Mouse (Mus musculus): Measurements from ENCODE around the gene Ppm1h. TPM values are rescaled to one million over a fixed set of nuclear protein-coding genes. Genes with fewer than 3 reads are reported as not detected.

Ppm1h gene
- total RNA-seq (2021) (10 to 100 TPM; 16.0 to 29.3 TPM), polyA plus RNA-seq (2012; rRNA removed) (9.5 and 11.7 TPM in 2 replicates)
- long read RNA-seq, full-length matches to known transcripts, result 3 of 5 reads
- long read RNA-seq, partial matches to known transcripts, result 1 of 5 reads
- long read RNA-seq, other reads (novel, unspliced or antisense), result 1 of 5 reads

DNA sequence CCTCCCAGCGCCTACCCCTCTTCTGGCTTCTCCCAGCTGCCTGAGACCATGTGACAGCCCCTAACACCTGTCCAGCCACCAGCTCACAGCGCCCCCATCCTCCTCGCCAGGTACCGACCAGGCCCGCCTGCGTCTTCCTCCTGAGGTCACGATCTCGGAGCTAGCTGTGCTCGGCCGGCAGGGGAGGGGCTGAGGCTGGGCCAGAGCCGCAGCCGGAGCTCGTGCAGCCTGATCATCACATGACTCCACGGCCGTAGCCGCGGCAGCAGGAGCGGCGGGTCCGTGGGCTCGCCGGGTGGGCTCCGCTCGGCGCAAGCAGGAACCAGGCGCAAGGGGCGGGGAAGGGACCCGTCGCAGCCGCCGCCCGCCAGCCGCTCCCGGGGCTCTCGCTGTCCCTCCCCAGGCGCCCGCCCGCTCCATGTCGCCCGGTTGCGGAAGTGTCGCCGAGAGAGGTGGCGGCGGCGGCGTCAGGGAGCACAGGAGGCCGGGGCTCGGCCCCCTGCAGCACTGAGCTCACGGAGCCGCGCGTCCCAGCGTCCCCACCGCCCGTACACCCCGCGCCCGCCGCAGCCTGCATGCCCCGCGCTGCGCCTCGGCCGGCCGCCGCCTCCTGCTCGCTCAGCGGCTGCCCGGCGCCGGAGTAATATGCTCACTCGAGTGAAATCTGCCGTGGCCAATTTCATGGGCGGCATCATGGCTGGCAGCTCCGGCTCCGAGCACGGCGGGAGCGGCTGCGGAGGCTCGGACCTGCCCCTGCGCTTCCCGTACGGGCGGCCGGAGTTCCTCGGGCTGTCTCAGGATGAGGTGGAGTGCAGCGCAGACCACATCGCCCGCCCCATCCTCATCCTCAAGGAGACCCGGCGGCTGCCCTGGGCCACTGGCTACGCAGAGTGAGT is at the start of gene Ppm1h:
Gene Ppm1h, plus strand, starts transcription at position 222 of the 896 bp plus-strand sequence.
- peak; percentile 87 for DNase-seq

DNA sequence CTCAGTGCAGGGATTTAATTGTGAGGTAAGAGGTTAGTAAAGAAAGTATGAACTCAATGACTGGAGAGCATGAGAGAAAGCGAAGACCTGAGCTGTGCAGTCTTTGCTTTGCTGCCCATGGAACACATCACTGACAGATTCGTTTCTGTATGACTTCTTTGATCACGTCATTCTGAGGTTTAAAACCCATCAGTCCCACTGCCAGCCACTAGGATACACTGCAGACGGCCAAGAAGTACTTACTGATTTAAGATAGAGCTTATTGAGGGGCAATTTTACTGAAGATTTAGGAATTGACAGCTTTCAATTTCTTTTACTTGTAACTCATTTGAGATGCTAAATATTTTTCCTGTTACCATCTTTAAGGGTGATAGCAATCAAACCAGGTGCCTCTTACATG is 49.6 kb upstream of the Ppm1h start:
- DNase-seq, result no peak

DNA sequence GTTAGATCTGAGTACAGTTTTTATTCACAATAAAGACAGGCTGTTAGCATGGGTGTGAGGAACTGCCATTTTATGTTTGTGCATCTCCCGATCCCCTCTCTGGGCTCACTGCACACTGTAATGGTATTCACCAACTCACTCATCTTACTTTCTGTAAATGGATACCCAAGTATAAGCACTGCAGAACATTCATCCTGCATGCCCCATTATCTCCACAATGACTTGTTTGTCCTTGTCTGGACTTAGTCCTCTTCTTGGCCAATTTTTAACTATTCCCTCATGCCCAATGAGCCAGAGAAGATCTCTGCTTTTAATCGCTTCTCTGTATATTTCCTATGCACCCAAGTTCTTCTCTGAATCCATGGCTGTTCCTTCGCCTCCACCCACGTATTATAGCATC is 38.7 kb upstream of the Ppm1h start:
- no peak for DNase-seq

DNA sequence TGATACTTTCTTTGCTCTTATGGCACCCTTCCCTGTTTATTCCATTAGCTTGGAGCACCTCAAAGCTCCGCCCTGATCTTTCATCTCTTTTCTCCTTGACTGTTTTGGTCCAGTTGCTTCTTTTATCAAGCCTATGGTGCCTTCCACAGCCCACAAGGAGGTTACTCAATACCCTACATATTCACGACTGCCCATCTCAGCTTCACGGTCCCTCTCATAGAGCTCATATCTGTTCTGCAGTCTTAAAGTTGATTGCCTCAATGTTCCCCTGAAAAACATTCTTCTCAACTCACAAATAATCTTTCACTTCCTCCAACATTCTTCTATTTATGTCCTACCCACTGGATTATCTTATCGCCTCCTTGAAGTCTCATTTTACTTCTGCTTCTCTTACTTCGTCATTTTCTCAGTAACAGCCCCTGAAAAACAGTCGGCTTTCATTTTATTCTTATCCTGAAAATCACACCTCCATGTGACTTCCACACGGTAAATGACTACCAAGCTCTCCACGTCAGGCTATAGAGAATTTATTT is 37.2 kb upstream of the Ppm1h start:
- no peak for DNase-seq

DNA sequence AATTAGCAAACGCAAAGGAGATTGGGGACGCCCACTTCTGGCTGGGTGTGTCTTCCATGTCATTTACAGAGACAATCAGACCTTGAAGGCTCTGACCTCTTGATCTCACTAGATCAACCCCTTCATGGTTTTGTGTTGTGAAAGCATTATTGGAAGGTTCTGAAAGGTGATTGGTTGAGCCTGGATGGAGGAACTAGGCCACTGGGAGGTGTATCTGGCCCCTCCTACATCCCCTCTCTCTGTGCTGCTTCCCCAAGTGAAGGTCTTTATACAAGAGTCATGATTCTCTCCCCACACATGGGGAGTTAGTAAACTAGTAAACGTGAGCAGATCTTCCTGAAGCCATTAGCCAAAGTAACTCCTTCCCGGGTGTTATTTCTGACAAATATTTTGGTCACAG is 36.4 kb upstream of the Ppm1h start:
- DNase-seq, result no peak

DNA sequence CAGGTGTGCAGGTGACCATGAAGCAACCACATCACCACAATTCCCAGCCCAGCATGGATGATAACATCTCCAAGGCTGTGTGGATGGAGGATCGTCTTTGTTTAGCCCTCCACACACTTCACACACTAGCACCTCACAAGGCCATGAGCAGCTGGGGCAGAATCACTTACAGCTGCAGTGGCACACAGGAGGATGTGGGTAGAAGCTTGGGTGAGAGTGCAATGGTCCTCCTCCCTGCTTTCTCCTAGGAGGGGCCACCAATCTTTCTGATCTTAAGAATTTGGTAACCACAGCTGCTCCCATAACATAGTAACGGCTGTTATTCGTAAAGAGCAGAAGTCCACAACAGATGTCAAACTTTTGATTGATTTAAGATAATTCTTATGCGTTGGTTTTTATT is 26.6 kb upstream of the Ppm1h start:
- no peak for DNase-seq

DNA sequence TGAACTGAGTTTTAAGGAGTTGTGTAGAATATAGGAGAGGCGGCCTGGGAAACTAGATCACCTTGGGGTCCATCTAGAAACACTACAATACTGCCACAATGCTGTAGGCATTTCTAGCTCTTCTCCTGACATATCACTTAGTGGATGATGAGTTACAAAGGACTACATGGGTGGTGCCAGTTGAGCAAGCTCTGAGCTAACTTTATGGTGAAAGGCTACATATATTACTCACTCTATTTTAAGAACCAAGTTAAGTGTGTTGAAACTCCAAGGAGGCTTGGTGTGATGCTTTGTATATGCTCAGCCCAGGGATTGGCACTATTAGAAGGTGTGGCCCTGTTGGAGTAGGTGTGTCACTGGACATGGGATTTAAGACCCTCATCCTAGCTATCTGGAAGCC is 26.0 kb upstream of the Ppm1h start:
- DNase-seq, result no peak

DNA sequence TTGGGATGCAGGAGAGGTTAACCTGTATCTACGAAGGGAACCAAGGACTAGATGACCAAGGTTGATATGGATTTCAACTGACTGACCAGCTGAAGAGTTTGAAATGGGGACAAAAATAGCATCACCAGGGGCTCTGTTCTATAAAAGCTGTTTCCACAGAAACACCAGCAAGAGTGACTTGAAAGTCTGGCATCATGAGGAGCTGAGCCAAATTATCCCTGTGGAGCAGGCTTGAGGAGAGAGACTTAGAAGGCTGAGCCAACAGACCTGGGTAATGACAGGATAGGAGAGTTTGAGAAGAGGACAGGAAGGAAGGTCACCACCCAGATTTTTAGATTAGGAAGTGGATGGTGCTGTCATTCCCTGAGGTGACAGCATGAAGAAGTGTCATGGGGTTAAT is 12.9 kb upstream of the Ppm1h start:
- no peak for DNase-seq

DNA sequence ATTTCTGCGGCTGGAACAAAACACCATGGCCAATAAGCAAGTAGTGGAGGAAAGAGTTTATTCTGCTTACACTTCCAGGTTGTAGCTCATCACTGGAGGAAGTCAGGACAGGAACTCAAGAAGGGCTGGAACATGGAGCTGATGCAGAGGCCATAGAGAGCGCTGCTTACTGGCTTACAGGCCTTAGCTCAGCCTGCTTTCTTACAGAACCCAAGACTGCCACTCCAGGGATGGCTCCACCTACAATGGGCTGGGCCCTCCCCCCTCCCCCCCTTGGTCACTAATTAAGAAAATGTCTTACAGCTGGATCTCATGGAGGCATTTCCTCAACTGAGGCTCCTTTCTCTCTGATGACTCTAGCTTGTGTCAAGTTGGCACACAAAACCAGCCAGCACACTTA is 7.3 kb upstream of the Ppm1h start:
- no peak for DNase-seq

DNA sequence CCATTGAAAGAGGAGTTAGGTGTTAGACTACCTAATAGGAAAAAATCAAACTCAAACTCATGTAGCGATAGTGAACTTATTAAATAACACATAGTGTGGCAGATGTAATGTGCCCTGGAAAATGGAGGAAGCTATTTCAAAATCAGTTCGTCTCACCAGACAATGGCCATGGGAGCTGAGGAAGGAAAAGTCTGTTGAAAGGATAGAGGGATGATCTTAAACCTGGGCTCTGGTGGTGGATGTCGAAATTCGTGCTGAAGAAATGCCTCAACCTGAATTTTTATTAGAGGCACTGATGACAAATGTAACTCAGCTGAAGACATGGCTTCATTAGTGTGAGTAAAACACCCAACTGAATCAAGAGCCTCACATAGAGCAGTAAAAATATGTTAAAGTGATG is 6.5 kb upstream of the Ppm1h start:
- DNase-seq, result no peak

DNA sequence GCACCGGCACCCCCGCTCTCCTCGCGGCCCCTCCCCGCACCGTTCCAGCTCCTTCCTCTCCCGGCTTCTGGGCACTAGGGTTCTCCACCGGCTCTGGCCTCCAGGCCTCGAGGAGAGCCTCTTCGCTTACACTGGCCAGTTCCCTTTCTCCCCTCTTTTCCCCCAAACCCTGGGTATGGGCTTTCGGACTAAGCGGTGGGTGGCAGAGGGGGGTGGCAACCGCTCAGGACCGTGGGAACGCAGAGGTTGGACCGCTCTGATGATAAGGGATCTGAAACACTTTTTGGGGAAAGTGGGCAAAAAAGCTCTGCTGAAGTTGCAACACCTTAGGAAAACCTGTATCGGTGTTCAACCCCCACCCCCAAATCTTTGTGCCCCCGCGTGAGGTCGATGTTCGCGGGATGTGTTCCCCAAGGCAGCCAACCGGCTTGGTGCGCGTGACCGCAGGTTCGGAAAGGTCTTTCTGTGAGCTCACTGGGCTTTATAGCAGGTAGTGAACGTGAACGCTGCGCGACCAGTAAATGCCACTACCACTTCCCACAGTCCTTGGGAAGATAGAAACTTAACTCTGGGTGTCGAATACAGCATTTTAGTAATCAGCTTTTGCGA is 979 bp downstream of the Ppm1h start:
- no peak for DNase-seq

DNA sequence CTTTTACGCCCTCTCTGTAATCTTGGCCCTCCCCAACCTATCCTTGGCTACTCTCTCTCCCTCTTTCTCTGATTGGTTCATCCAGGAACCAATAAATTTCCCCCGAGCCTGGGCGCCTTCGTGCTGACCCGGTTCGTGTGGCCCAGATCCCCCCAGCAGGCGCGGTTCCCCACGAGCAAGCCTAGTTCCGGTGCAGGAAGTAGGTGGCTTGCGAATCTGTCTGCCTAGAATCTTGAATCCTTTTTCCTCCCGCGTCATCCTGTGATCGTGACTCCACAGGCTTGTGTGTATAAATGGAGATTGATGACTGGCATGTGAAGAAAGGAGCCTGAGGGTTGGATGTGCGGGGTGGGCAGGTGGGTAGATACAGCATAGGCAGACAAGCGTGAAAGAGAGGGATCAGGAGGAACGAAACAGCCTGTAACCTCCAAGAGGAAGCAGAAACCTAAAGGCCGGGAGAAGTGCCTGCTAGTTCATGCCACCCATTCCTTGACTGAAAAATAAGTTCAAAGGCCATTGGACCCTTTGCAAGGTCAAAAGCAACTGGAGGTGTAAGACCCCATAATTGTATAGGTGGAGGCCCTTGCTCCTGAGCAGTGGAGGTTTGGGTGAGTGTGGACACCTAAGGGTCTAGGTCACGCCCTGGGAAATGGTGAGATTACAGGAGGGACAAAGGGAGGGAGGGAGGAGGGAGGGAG is 2.0 kb downstream of the Ppm1h start:
- peak; percentile 36 for DNase-seq

DNA sequence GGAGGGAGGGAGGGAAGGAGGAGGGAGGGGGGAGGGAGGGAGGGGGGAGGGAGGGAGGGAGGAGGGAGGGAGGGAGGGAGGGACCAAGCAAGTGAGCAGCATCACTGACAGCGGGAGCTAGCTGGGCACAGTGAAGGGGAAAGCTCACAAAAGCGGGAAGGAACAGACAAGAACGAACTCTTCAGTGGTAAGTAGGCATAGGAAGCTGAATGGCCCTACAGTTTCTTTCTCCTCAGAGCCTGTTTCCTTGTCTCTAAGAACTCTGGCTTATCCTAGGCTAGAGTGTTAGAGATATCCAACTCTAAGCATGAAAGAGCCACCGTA is 2.5 kb downstream of the Ppm1h start:
- no peak for DNase-seq

DNA sequence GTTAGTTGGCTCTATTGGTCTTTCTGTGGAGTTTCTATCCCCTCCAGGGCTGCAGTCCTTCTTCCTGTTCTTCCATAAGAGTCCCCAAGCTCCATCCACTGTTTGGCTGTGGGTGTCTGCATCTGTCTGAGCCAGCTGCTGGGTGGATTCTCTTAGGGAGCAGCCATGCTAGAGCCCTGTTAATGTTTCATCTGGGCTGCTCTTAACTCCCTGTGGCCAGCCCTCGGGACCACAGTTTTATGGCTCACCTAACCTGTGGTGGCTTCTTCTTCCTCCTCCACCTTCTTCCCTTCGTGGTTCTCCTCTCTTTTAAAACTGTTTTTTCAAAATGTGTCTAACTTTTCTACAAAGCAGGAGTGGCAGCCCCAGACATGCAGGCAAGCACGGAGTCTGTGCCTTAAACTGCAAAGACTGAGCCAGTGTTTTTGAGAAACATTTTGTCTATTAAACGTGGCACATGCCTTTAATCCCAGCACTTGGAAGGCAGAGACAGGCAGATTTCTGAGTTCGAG is 5.3 kb downstream of the Ppm1h start:
- DNase-seq, result no peak

DNA sequence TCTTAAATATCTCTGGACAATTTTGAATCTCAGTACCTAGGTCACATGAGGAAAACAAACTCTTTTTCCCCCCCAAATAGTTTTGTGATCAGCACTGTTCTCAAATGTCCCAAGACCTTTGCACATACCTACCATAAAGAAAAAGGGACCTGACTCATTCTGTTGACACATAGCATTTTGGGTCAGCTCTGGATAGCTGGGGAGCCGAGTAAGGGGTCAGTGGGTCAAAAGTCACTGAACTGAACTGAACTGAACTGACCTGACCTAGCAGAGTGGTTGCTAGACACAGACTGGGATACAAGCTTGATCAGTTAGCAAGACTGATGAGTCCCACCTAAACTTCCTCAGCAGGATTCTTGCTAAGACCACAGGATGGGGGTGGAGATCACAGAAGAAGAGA is 6.7 kb downstream of the Ppm1h start:
- DNase-seq, result no peak

DNA sequence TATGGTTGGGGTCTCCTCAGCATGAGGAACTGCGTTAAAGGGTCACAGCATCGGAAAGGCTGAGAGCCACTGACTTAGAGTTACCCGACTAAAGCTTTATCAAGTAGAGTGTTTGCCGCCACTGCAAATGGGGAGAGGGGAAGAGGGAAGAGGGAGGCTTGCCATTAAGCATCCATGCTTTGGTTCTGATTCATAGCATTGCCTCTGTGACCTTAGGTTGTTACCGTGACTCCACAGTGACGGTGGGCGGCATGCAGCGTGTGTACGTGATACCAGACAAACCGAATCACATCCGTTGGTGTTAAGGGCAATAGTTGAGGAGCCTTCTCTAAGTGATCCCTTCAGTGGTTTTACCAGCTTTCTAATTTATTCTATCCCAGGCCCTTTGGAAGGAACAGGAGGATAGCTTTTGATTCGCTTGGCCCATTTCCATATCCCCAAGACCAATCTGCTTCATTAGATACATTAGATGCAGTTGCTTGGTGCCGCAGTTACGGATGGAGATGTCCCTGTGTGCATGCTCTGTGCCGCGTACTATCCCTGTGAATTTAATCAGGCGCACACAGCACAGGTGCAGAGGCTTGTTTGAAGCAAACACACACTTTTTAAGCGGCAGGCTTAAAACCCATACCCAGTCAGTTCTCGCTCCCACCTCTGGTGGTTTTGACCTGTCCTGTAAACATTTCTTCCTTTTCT is 7.4 kb downstream of the Ppm1h start:
- no peak for DNase-seq

DNA sequence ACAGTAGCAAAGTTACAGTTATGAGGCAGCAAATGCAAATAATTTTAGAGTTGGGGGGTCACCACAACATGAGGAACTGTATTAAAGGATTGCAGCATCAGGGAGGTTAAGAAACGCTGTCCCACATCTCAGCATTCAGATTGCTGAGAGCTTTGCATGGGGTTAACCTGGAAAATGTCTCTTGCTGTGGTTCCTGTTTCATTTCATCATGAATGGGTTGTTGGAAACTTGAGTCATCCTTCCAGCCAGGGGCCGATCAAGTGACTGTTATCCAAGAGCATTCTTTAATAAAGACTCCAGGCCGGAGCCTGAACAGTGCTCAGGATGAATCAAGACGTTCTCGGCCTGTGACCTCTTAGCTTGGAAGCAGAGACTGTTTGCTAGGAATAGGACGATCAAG is 12.1 kb downstream of the Ppm1h start:
- DNase-seq, result no peak

DNA sequence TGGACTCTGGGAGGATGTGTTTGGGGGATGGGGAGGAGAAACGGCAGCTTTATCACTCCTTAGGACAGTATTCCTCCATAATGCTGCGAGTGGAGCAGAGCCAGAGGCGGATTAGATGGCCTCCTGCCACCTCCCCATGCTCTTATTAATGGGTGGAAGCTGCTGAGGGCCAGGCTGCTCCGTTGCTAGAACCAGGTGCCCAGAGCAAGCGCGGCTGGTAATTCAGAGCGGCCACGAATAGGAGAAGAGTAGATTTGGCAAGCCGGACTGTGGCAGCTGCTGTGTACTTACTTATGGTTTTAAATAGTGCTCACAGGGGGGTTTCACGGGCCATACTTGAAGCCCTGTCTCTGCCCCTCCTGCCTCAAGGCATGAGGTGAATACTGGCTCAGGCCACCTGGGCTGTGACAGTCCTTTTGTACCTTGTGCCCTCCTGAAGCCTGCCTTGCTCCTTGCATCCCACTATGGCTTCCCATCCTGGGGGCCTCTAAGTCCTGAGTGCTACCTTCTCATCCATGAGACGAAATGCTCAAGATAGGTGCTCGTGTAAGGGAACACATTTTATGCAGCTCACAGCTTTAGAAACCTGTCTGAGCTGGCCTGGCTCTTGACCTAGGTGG is 14.7 kb downstream of the Ppm1h start:
- no peak for DNase-seq

DNA sequence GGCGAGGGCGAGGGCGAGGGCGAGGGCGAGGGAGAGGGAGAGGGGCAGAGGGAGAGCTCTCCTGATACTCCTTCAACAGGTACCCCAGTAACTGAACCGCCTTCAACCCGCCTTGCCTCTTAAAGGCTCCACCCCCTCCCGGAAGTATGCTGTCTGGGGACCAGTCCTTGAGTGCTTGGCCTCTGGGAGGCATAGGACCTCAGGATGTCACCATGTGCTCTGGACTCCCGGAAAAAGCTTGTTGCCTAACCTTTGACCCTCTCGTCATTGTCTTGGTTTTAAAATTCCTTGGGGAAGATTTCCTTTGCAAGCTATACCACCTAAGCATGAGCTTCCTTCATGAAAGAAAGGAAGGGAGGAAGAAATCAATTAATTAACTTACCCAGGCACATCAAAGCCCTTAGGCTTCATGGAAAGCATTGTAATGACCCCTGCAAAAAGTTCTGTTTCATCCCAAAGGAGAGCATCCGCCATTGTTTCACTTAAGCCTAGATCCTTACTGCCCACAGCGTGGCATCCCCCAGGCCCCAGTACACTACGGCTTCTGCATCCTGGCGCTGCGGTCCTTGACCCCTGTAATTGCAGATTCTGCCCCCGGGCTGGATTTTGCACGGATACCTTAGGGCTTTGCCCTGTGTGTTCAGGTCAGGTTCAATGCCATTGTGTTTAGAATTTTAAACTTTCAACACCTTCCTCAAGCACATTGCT is 15.5 kb downstream of the Ppm1h start:
- DNase-seq, result no peak

DNA sequence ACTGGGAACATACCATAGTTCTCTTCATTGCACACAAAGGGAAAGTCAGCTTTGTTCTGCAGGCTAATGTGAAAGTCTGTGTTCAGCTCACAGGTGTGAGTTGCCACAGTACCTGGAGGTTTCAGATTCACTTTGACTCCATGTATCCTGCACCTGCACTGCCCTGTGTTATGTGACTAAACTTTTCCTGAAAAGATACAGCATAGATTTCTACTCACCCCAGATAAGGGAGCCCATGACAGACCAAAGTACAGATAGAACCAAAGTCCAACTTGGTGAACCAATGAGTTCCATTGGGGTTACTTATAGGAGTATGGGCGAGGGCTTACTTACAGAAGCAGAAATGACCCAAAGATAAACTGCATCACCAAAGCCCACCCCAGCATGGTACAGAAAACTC is 17.8 kb downstream of the Ppm1h start:
- no peak for DNase-seq

DNA sequence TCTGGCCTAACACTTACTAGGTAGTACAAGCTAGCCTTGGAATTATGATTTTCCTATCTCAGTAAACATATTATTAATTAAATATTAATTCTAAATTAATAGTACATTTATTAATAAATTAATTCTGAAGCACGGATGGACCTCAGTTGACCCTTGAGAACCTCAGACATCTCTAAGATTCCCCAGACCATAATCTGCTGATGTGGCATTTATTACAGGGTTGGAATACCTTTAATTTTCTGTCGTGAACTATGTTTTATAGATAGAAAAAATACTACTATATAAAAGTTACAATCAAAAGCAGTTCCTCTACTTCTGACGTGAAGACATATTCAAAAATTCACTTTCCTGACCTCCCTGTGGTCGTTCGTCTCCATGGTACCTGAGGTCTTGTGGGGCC is 19.8 kb downstream of the Ppm1h start:
- no peak for DNase-seq

All from adrenal gland, adult 2 months (tissue).